Mouse (Mus musculus) MEL (cell line): Measurements from ENCODE around the gene Gpr179. TPM values are rescaled to one million over a fixed set of nuclear protein-coding genes. Genes with fewer than 3 reads are reported as not detected.

Source experiments
- DNase-seq: peaks from one replicate; pipeline ENCODE4 v3.0.0; 2011; ENCODE audit warnings: low read depth, low spot score
- H3K27ac ChIP-seq: 2 replicates; pipeline ENCODE4 v1.5.1; 2012; ENCODE audit warnings: low read depth, mild to moderate bottlenecking, control low read depth, low read length, moderate library complexity; ENCODE audit not compliant: control insufficient read depth
- H3K27me3 ChIP-seq, 2 experiments: fragments of 150-350 bp in 1 of 2; sonication (generic) in 1 of 2; 2 replicates each; pipeline ENCODE4 v1.6.1; 2012; ENCODE audit warnings: low read length in 2 of 2, mild to moderate bottlenecking in 2 of 2, improper control_type of control experiment in 1 of 2, moderate library complexity in 1 of 2; ENCODE audit not compliant: insufficient read depth in 2 of 2, control insufficient read depth in 1 of 2
- H3K36me3 ChIP-seq, 2 experiments: 2 replicates each; pipeline ENCODE4 v1.6.1; 2012 to 2014; ENCODE audit warnings: low read length in 2 of 2, improper control_type of control experiment in 1 of 2, inconsistent platforms in 1 of 2, mild to moderate bottlenecking in 1 of 2; ENCODE audit not compliant: insufficient read depth in 2 of 2, control insufficient read depth in 1 of 2
- H3K4me1 ChIP-seq, 2 experiments: fragments of 150-350 bp in 1 of 2; sonication (generic) in 1 of 2; 2 replicates each; pipeline ENCODE4 v1.6.1; 2012; ENCODE audit warnings: low read length in 2 of 2, improper control_type of control experiment in 1 of 2, mild to moderate bottlenecking in 1 of 2; ENCODE audit not compliant: insufficient read depth in 2 of 2, control insufficient read depth in 1 of 2
- H3K4me3 ChIP-seq, 2 experiments: fragments of 150-350 bp in 1 of 2; sonication (generic) in 1 of 2; 2 replicates each; pipeline ENCODE4 v1.5.1; 2012; ENCODE audit warnings: low read depth in 2 of 2, low read length in 2 of 2, mild to moderate bottlenecking in 2 of 2, moderate library complexity in 2 of 2, control low read depth in 1 of 2, improper control_type of control experiment in 1 of 2; ENCODE audit not compliant: control insufficient read depth in 1 of 2, insufficient read depth in 1 of 2
- H3K79me2 ChIP-seq: 2 replicates; pipeline ENCODE4 v1.6.1; 2012; ENCODE audit warnings: mild to moderate bottlenecking, low read length, moderate library complexity; ENCODE audit not compliant: control insufficient read depth, poor library complexity, insufficient read depth
- H3K9ac ChIP-seq: 2 replicates; pipeline ENCODE4 v1.6.1; 2012; ENCODE audit warnings: low read depth, mild to moderate bottlenecking, control low read depth, low read length, moderate library complexity; ENCODE audit not compliant: control insufficient read depth, poor library complexity, severe bottlenecking
- H3K9me3 ChIP-seq: fragments of 150-350 bp; sonication (generic); replicated peaks from 2 replicates; pipeline ENCODE4 v1.6.1; 2012; ENCODE audit warnings: mild to moderate bottlenecking, low read length, improper control_type of control experiment, moderate library complexity; ENCODE audit not compliant: insufficient read depth
- POLR2A ChIP-seq, 2 experiments: IDR thresholded peaks; 2 replicates each; pipeline ENCODE4 v1.6.1; 2011 to 2012; ENCODE audit warnings: low read length in 2 of 2, mild to moderate bottlenecking in 2 of 2, control low read depth in 1 of 2, improper control_type of control experiment in 1 of 2, low read depth in 1 of 2, moderate library complexity in 1 of 2; ENCODE audit not compliant: control insufficient read depth in 1 of 2, insufficient read depth in 1 of 2, poor library complexity in 1 of 2
- ZNF384 ChIP-seq: IDR thresholded peaks from 2 replicates; pipeline ENCODE4 v1.6.1; 2012; ENCODE audit warnings: low read depth, mild to moderate bottlenecking, inconsistent platforms, low read length, improper control_type of control experiment
- polyA plus RNA-seq, 2 experiments: library from polyadenylated mRNA; stranded (reverse) in 1 of 2; unstranded in 1 of 2; fragments of >175 nt in 1 of 2; fragments of >200 nt in 1 of 2; gene quantifications; 2 replicates each; pipeline versions ENCODE4 v1.2.1 to v1.2.4; 2012; ENCODE audit warnings: low replicate concordance in 2 of 2, low read depth in 1 of 2; ENCODE audit not compliant: insufficient read length in 2 of 2, insufficient read depth in 1 of 2, missing spikeins in 1 of 2
- total RNA-seq: library from RNA; depleted of rRNA; stranded (reverse); fragments of 300-350 nt; gene quantifications from 2 replicates; pipeline ENCODE4 v1.2.3, GENCODE M21; 2012; rRNA removed

Gene Gpr179
- total and polyA plus RNA-seq, 3 experiments = 0.01 to 0.04 TPM; not detected in 1

DNA sequence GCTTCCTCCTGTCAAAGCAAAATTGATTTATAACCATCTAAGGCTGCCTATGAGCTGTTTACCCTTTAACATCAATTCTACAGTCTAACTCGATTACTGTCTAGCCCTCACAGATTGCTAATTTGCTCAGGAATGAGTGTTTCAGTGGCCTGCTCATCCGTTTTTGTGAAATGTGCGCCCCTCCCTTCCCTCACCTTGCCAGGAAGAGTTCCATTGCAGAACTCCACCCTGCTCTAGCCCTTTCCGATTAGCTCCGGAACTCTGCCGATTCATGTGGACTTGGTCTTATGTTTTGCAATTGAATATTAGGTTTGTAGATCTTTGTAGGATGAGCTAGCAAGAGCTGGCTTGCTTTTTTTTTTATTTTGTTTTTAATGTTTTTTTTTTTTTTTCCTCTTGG is 69.7 kb downstream of the Gpr179 start:
- Histone ChIP-seq H3K79me2 (peaks cover 28% of the 10 kb centered on the region), H3K4me3 (no peak overlapping the region), H3K27me3 (no peaks in the 10 kb centered on the region), H3K9me3 (no peaks in the 10 kb centered on the region), H3K27ac (no peak overlapping the region), H3K4me1 (peaks cover 6 to 7% of the 10 kb centered on the region in 2 experiments; a peak in 3 of 4 replicates), H3K9ac (no peak overlapping the region), H3K36me3 (peaks cover 0 to 13% of the 10 kb centered on the region in 2 experiments; a peak in 2 of 4 replicates)
- TF ChIP-seq POLR2A (IDR thresholded peaks at IDR 0.05; ENCODE audit: control insufficient read depth in 1 of 2, insufficient read depth in 1 of 2, low read depth in 1 of 2, low read length in 2 of 2, poor library complexity in 1 of 2) (no peak), ZNF384 (0 out of 2 replicates have a peak, but pooled peaks have one; percentile 10)
- no peak for DNase-seq

Other genes with a start within 250 kb of the Gpr179 start
- not detected in 2 replicates for gene Tbx21, start 236.7 kb downstream of the Gpr179 start, total RNA-seq
- not detected for gene Tbx21, start 236.7 kb downstream of the Gpr179 start, polyA plus RNA-seq
- gene Tbkbp1, start 200.6 kb downstream of the Gpr179 start, total RNA-seq = 10.3 and 11.7 TPM in 2 replicates
- 10 to 100 TPM in 1 of 2 experiments, not detected in 1; 33.5 TPM for gene Tbkbp1, start 200.6 kb downstream of the Gpr179 start, polyA plus RNA-seq
- 260 and 275 TPM in 2 replicates for gene Kpnb1, start 164.2 kb downstream of the Gpr179 start, total RNA-seq
- gene Kpnb1, start 164.2 kb downstream of the Gpr179 start, polyA plus RNA-seq = 100 to 1,000 TPM; 237 to 463 TPM
- gene Npepps, start 71.4 kb downstream of the Gpr179 start, total RNA-seq = 20.5 and 28.1 TPM in 2 replicates
- gene Npepps, start 71.4 kb downstream of the Gpr179 start, polyA plus RNA-seq = 10 to 100 TPM in 1 of 2 experiments, not detected in 1; 41.6 TPM
- 72.7 and 74.5 TPM in 2 replicates for gene Mrpl45, start 36.4 kb downstream of the Gpr179 start, total RNA-seq
- gene Mrpl45, start 36.4 kb downstream of the Gpr179 start, polyA plus RNA-seq = 10 to 100 TPM in 1 of 2 experiments, not detected in 1; 65.0 TPM
- gene Socs7, start 10.5 kb upstream of the Gpr179 start, total RNA-seq = 18.7 and 21.0 TPM in 2 replicates
- gene Socs7, start 10.5 kb upstream of the Gpr179 start, polyA plus RNA-seq = 10 to 100 TPM in 1 of 2 experiments, not detected in 1; 19.3 TPM
- 1.7 and 1.8 TPM in 2 replicates for gene Arhgap23, start 63.5 kb upstream of the Gpr179 start, total RNA-seq
- gene Arhgap23, start 63.5 kb upstream of the Gpr179 start, polyA plus RNA-seq = 1 to 10 TPM in 1 of 2 experiments, not detected in 1; 7.5 TPM
- gene 4933428G20Rik, start 148.3 kb upstream of the Gpr179 start, total RNA-seq = not detected in 2 replicates
- under 1 TPM in 1 of 2 experiments, not detected in 1; 0.15 TPM for gene 4933428G20Rik, start 148.3 kb upstream of the Gpr179 start, polyA plus RNA-seq
- gene Srcin1, start 224.1 kb upstream of the Gpr179 start, total RNA-seq = 0.03 and 0.04 TPM in 2 replicates
- gene Srcin1, start 224.1 kb upstream of the Gpr179 start, polyA plus RNA-seq = under 1 TPM in 1 of 2 experiments, not detected in 1; 0.10 TPM